Mouse (Mus musculus) stomach, embryonic 16.5 days (tissue): ENCODE results near the gene Msi2. TPM values are rescaled to one million over a fixed set of nuclear protein-coding genes. Genes with fewer than 3 reads are reported as not detected.
A peak's percentile ranks its signal among the peaks of the same experiment; 100 is the strongest.

ENCODE experiments used
- ATAC-seq: fragments of 200-750 bp; cut with Nextera tagmentation; 2 replicates; pipeline ENCODE4 v1.8.0; 2017; ENCODE audit warnings: moderate number of reproducible peaks, moderate TSS enrichment; ENCODE audit not compliant: insufficient read depth, low FRiP score
- H3K27ac ChIP-seq: fragments of 300-500 bp; sonication (generic); 2 replicates; pipeline ENCODE4 v1.5.1; 2014; ENCODE audit warnings: low read length
- H3K27me3 ChIP-seq: fragments of 300-500 bp; sonication (generic); 2 replicates; pipeline ENCODE4 v1.6.1; 2014; ENCODE audit warnings: low read length, control low read depth, mixed read lengths; ENCODE audit not compliant: control insufficient read depth, insufficient read depth
- H3K36me3 ChIP-seq: fragments of 300-500 bp; sonication (generic); 2 replicates; pipeline ENCODE4 v1.6.1; 2014; ENCODE audit warnings: low read length; ENCODE audit not compliant: control insufficient read depth, insufficient read depth
- H3K4me1 ChIP-seq: fragments of 300-500 bp; sonication (generic); 2 replicates; pipeline ENCODE4 v1.6.1; 2014; ENCODE audit warnings: low read length, control low read depth, mixed read lengths; ENCODE audit not compliant: control insufficient read depth, insufficient read depth
- H3K4me2 ChIP-seq: fragments of 300-500 bp; sonication (generic); 2 replicates; pipeline ENCODE4 v1.6.1; 2014; ENCODE audit warnings: low read depth, low read length, mixed read lengths
- H3K4me3 ChIP-seq: fragments of 300-500 bp; sonication (generic); replicated peaks from 2 replicates; pipeline ENCODE4 v1.5.1; 2014; ENCODE audit warnings: mild to moderate bottlenecking, low read length
- H3K9ac ChIP-seq: fragments of 300-500 bp; sonication (generic); 2 replicates; pipeline ENCODE4 v1.6.1; 2014; ENCODE audit warnings: low read length
- H3K9me3 ChIP-seq: fragments of 300-500 bp; sonication (generic); replicated peaks from 2 replicates; pipeline ENCODE4 v1.6.1; 2016; ENCODE audit warnings: low read length, control low read depth; ENCODE audit not compliant: control insufficient read depth
- WGBS: fragments of 180-500 bp; shearing (Covaris S2); extraction: QIAGEN DNeasy Blood & Tissue Kit; methylation state at CpG from one replicate; pipeline ENCODE4 v1.1.7; 2014; 5-methylcytosine and 5-hydroxymethylcytosine counted together
- polyA plus RNA-seq: library from polyadenylated mRNA; unstranded; fragments of >200 nt; fragmentation: Nextera tagmentation; extraction: Ambion mirVana; gene quantifications from 2 replicates; pipeline ENCODE4 v1.2.1, GENCODE M21; 2015

Gene Msi2
- polyA plus RNA-seq, 1 experiment from 2014 or later = 11.7 TPM

DNA sequence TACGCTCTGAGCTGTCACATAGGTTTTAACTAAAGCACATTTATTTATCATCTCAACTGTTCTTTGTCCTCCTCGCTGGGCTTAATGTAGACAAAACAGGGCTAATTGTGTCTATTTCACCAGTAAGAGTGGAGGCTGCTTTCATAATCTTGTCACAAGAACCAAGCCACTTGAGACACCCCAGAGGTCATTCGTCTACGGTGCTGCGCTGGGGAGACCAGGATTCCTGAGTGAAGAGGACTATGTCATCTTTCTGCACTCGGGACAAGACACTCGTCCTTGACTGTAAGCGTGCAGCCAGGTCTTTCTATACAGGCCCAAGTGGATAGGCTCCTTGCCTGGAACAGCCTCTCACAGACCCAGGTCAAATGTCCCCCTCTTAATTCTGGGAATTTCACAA, 62.5 kb downstream of the Msi2 start:
- H3K4me1 ChIP-seq = peaks cover 11% of the 10 kb centered on the region; the same call in 1 of the 2 replicates
- no peak overlapping the region for H3K4me2 ChIP-seq
- no peaks in the 10 kb centered on the region for H3K9me3 ChIP-seq
- H3K27ac ChIP-seq = peak overlapping the region; percentile 15; the same call in 1 of the 2 replicates
- 60% methylated on average over 8 of the region's 8 CpGs for WGBS
- H3K4me3 ChIP-seq = no peak overlapping the region
- no peak for ATAC-seq
- no peaks in the 10 kb centered on the region for H3K36me3 ChIP-seq
- H3K9ac ChIP-seq = no peak overlapping the region
- H3K27me3 ChIP-seq = no peaks in the 10 kb centered on the region

DNA sequence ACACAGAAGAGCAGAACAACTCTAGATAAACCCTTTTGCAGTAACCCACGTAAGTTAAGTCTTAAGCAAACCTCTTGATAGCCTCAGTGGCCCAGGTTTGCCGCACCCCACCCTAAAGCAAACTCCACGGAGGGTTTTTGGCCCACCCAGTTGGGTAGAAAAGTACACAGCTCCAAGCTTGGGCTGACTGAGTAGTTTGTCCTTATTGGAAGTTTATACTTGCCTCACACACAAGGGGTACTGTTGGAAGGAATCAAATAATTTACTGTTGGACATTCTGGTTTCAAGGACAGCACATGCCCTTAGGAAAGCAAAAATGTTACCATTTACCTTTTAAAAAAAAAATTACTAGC, 63.1 kb downstream of the Msi2 start:
- H3K4me1 ChIP-seq = peaks cover 11% of the 10 kb centered on the region; the same call in 1 of the 2 replicates
- H3K9ac ChIP-seq = no peak overlapping the region
- ATAC-seq = peak; percentile 68; the same call in 1 of the 2 replicates
- H3K4me3 ChIP-seq = no peak overlapping the region
- no peak overlapping the region for H3K4me2 ChIP-seq
- H3K27ac ChIP-seq = no peak overlapping the region
- no peaks in the 10 kb centered on the region for H3K27me3 ChIP-seq
- 55% methylated on average over 3 of the region's 3 CpGs for WGBS
- no peaks in the 10 kb centered on the region for H3K36me3 ChIP-seq
- H3K9me3 ChIP-seq = no peaks in the 10 kb centered on the region

DNA sequence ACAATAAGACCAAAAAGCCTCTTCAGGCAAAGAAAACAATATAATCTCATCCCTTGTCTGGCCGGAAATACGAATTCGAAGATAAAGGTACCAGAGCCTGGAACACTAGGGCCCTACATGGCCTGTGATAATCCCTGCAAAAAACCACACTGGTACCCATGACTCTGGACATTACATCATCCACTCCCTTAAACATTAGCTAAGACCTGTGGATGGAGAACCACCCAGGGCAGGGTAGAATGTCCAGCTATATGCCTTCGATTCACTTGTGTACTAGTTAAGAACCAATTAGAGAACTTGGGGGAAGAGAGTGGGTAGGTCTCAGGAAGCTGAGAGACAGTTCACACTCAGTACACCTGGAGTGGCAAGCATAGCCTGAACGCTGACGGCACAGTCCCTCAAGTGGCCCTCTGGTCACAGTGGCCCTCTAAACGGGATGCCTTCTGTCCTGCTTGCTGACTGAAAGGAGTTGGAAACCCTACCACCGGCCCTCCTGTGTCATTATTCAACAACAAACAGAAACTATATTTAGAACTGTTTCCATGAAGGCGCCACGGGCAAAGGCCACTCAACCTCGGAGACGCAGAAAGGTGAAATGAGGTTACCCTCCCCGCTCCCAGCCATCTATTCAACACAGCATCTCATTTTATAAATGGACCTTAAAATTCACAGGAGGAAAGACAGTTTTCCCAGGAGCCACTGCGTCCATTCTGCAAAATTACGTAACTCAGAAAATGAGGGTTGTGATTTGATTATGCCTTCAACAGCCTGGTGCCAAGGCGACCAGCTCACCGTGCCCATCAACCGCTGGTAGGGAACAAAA, 63.7 kb downstream of the Msi2 start:
- no peak overlapping the region for H3K4me2 ChIP-seq
- no peak overlapping the region for H3K4me3 ChIP-seq
- no peaks in the 10 kb centered on the region for H3K27me3 ChIP-seq
- no peaks in the 10 kb centered on the region for H3K9me3 ChIP-seq
- 66% methylated on average over 18 of the region's 18 CpGs for WGBS
- H3K9ac ChIP-seq = no peak overlapping the region
- H3K36me3 ChIP-seq = no peaks in the 10 kb centered on the region
- H3K27ac ChIP-seq = 0 out of 2 replicates have a peak overlapping the region, but pooled peaks have one; percentile 12
- H3K4me1 ChIP-seq = peaks cover 11% of the 10 kb centered on the region; the same call in 1 of the 2 replicates
- ATAC-seq = no peak

DNA sequence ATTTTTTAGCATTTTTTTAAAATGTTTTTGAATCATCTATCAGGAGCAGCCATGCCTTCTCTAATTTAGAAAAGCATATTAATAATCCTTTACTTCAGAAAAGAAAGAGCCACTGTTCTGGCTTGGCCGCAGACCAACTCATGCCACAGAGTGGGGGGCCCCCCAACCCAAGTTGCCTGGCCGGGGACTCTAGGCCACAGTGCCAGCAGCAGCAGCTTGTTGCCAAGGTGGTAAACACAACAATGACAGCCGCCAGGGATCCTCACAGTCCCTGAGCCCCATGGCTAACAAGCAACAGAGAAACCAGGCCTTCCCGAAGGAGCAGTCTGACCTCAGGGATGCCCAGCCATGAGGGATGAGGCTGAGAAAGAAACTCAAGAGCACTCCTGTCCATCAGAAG, 68.0 kb downstream of the Msi2 start:
- Histone ChIP-seq H3K36me3 (no peaks in the 10 kb centered on the region), H3K9me3 (no peaks in the 10 kb centered on the region), H3K27me3 (no peaks in the 10 kb centered on the region), H3K4me1 (peaks cover 30% of the 10 kb centered on the region), H3K4me2 (no peak overlapping the region), H3K4me3 (no peak overlapping the region), H3K27ac (no peak overlapping the region), H3K9ac (0 out of 2 replicates have a peak overlapping the region, but pooled peaks have one; percentile 34)
- WGBS = 67% methylated on average over 4 of the region's 4 CpGs
- ATAC-seq = no peak

DNA sequence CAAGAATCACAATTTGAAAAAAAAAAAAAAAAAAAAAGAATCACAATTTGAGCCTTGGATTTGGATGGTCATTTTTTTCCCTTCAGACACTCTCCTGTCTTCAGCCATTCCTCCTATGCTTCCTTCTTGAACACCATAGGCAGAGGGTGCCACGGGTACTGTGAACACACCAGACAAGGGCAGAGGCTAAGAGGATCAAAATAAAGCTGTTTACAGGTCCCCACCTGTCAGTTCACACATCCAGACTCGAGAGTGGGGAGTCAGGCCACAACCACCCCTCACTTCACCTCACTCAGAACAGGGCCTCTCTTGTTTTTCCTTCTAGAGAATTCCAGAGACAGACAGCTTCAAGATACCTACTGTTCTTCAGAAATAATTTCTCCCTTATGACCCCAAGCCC, 69.3 kb downstream of the Msi2 start:
- H3K4me1 ChIP-seq = peaks cover 23% of the 10 kb centered on the region
- H3K27me3 ChIP-seq = no peaks in the 10 kb centered on the region
- no peaks in the 10 kb centered on the region for H3K9me3 ChIP-seq
- ATAC-seq = no peak
- H3K27ac ChIP-seq = no peak overlapping the region
- no peak overlapping the region for H3K4me3 ChIP-seq
- no peak overlapping the region for H3K9ac ChIP-seq
- 39% methylated on average over 2 of the region's 2 CpGs for WGBS
- no peak overlapping the region for H3K4me2 ChIP-seq
- no peaks in the 10 kb centered on the region for H3K36me3 ChIP-seq

DNA sequence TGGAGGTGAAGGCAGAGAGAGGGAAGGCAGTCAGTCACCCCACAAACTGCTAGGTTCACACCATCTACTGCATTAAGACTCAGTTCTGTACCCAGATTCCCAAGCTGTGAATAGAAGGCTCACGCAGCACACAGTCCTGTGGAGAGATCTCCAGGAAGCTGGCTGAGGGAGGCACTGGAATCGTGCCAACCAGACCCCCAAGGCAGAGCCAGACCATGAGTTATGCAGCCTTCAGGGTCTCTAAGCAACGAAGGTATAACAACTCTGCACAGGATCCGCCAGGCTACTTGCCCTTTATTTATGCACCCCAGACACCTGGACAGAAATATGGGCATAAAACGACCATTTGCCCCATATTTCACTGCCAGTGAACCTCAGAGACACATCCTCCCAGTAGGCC, 69.9 kb downstream of the Msi2 start:
- H3K4me1 ChIP-seq = peaks cover 28% of the 10 kb centered on the region
- H3K27ac ChIP-seq = no peak overlapping the region
- ATAC-seq = peak; percentile 48; the same call in 1 of the 2 replicates
- H3K36me3 ChIP-seq = no peaks in the 10 kb centered on the region
- H3K9ac ChIP-seq = no peak overlapping the region
- no peak overlapping the region for H3K4me3 ChIP-seq
- H3K27me3 ChIP-seq = no peaks in the 10 kb centered on the region
- H3K9me3 ChIP-seq = no peaks in the 10 kb centered on the region
- no peak overlapping the region for H3K4me2 ChIP-seq
- WGBS = 36% methylated on average over 5 of the region's 5 CpGs

DNA sequence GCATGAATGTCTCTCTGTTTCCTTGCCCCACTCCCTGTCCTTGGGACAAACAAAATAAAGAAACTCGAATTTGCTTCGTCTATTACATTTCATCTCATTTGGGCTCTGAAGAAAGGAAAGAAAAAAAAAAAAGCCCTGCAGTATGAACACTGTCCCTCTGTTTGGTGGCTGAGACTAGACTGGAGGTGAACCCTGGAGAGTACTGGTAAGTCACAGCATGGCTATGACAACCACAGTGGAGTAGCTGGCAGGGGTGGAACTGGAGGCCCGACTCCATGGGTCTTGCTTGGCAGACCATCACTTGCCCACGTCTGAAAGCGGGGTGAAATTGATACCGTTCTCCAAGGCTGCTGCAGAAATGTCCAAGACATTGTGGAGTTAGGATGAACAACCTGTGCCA, 71.8 kb downstream of the Msi2 start:
- no peak overlapping the region for H3K9ac ChIP-seq
- no peak overlapping the region for H3K4me2 ChIP-seq
- ATAC-seq = no peak
- no peak overlapping the region for H3K27ac ChIP-seq
- WGBS = 86% methylated on average over 6 of the region's 6 CpGs
- no peaks in the 10 kb centered on the region for H3K9me3 ChIP-seq
- H3K36me3 ChIP-seq = no peaks in the 10 kb centered on the region
- no peak overlapping the region for H3K4me3 ChIP-seq
- H3K27me3 ChIP-seq = no peaks in the 10 kb centered on the region
- peaks cover 30% of the 10 kb centered on the region for H3K4me1 ChIP-seq

DNA sequence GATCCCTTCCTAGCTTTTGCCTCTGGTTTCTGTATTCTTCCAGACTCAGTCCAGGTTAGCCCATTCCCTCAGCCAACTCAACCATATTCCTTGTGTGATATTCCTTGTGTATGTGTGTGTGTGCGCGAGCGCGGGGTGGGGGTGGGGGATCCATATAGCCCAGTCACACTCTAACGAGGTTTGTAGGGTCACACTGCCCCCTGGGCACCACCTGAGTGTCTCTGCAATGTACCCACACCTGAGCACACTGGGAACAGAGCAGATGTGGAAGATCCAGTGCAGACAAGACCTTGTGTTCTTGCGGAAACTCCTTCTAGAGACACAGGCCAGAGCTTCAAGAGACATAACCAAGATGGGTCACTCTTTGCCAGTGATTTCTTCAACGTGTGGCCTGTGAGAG, 72.5 kb downstream of the Msi2 start:
- H3K27me3 ChIP-seq = no peaks in the 10 kb centered on the region
- no peak overlapping the region for H3K27ac ChIP-seq
- no peak overlapping the region for H3K4me2 ChIP-seq
- 74% methylated on average over 7 of the region's 7 CpGs for WGBS
- no peaks in the 10 kb centered on the region for H3K36me3 ChIP-seq
- H3K4me3 ChIP-seq = no peak overlapping the region
- no peak overlapping the region for H3K9ac ChIP-seq
- no peak for ATAC-seq
- peaks cover 30% of the 10 kb centered on the region for H3K4me1 ChIP-seq
- H3K9me3 ChIP-seq = no peaks in the 10 kb centered on the region

DNA sequence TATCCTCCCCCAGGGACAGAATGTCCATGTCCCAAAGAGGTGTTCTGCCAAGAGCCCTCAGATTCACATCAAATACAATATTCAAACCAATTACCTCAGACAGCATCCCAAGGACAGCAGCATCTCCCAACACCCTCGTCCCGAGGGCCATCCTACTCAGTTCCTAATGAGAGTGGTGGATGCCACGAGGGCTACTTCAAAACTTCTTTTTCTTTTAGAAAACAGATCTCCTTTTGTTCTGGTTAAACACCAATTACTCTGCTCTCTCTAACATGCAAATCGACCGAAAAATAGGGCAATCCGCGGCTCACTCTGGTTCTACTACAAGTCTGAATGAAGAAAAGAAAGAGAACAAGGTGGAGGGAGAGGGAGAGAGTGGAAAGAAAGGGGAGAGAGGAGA, 73.6 kb downstream of the Msi2 start:
- ATAC-seq = no peak
- peaks cover 30% of the 10 kb centered on the region for H3K4me1 ChIP-seq
- no peaks in the 10 kb centered on the region for H3K27me3 ChIP-seq
- 75% methylated on average over 7 of the region's 7 CpGs for WGBS
- H3K27ac ChIP-seq = no peak overlapping the region
- H3K9me3 ChIP-seq = no peaks in the 10 kb centered on the region
- H3K4me3 ChIP-seq = no peak overlapping the region
- no peaks in the 10 kb centered on the region for H3K36me3 ChIP-seq
- no peak overlapping the region for H3K9ac ChIP-seq
- no peak overlapping the region for H3K4me2 ChIP-seq
